Mouse (Mus musculus) Patski (cell line): ENCODE data around the gene Hibch. TPM values are rescaled to one million over a fixed set of nuclear protein-coding genes. Genes with fewer than 3 reads are reported as not detected.
A peak's percentile ranks its signal among the peaks of the same experiment; 100 is the strongest.
"Not testable (repeated sequence)": the region's sequence is repeated elsewhere in the genome, so short reads cannot be mapped to it uniquely, and the experiment has no call there.

Experiments used
- ATAC-seq: fragments of 100-300 bp; one replicate; pipeline ENCODE4 v1.8.0; 2021
- CTCF ChIA-PET: fragments of 350-600 bp; sonication (Branson Sonifier 250); formaldehyde crosslinking; loops from one replicate; lab custom pipeline; 2022; ENCODE audit warnings: inconsistent platforms; lab: Charles Lee
- POLR2A ChIA-PET: fragments of 350-600 bp; sonication (Branson Sonifier 250); formaldehyde crosslinking; loops from one replicate; lab custom pipeline; 2022; ENCODE audit warnings: antibody characterized with exemption, inconsistent platforms; lab: Charles Lee
- DNase-seq: peaks from one replicate; pipeline ENCODE4 v3.0.0-alpha.2; 2011; ENCODE audit warnings: low read depth, low spot score
- H3K27me3 ChIP-seq: fragments of 371-371 bp; one replicate; pipeline ENCODE4 v1.5.1; 2021
- CTCF ChIP-seq: fragments of 100-300 bp; IDR thresholded peaks from one replicate; pipeline ENCODE4 v1.5.1; 2021
- in situ Hi-C: fragments of 300-500 bp; cut with MboI; formaldehyde crosslinking; loops from 3 replicates; pipeline ENCODE4 v1.11.1; 2018; ENCODE audit warnings: low pct_unique_long_range_greater_than_20kb, mixed read lengths
- polyA plus RNA-seq: library from polyadenylated mRNA; unstranded; gene quantifications from one replicate; pipeline ENCODE4 v1.2.3, GENCODE M21; 2021

Hibch gene
- polyA plus RNA-seq, 1 experiment from 2014 or later, result 40.1 TPM

- ATAC-seq (no peak), DNase-seq (no peak)
- TF ChIP-seq CTCF, result no peak
- POLR2A ChIA-PET, result no interaction called here
- H3K27me3 ChIP-seq, result no peaks in the 10 kb centered on the region
- in situ Hi-C loops, result no loop called here
- CTCF ChIA-PET, result interaction anchor here (0.7 to 3.2 kb wide), 3 partner anchors 10 to 360 kb away, joined by 3 to 20 read pairs (median 3); no protein-coding TSS in a partner anchor
Measured at GRCm38 (mm10) chr1:52816232-52816891, 28.4 kb upstream of the Hibch start.

- no peak for DNase-seq
- TF ChIP-seq CTCF, result peak; percentile 79
- in situ Hi-C loops, result no loop called here
- ChIA-PET POLR2A (no interaction called here), CTCF (interaction anchor here (0.7 kb wide), 1 partner anchor 11 kb away, joined by 3 read pairs; no protein-coding TSS in a partner anchor)
- H3K27me3 ChIP-seq, result no peaks in the 10 kb centered on the region
- ATAC-seq, result peak; percentile 97
Measured at GRCm38 (mm10) chr1:52816910-52817812, 27.6 kb upstream of the Hibch start, which contains the start of gene Inpp1. Gene Inpp1 (minus strand): TSS chr1:52817688.

GRCm38 (mm10) chr1:52817813-52818147 lies 26.9 kb upstream of the Hibch start:
- in situ Hi-C loops, result no loop called here
- DNase-seq (no peak), ATAC-seq (no peak)
- ChIA-PET CTCF (interaction anchor here (0.7 kb wide), 1 partner anchor 14 kb away, joined by 3 read pairs; no protein-coding TSS in a partner anchor), POLR2A (no interaction called here)
- H3K27me3 ChIP-seq, result no peaks in the 10 kb centered on the region
- no peak for TF ChIP-seq CTCF

- H3K27me3 ChIP-seq, result no peaks in the 10 kb centered on the region
- ATAC-seq (no peak), DNase-seq (no peak)
- CTCF ChIA-PET, result no interaction called here
- no peak for TF ChIP-seq CTCF
- in situ Hi-C loops, result no loop called here
- POLR2A ChIA-PET, result no interaction called here
Measured at GRCm38 (mm10) chr1:52839099-52839498, 5.6 kb upstream of the Hibch start.

GRCm38 (mm10) chr1:52844354-52844753 lies 375 bp upstream of the Hibch start:
- in situ Hi-C loops, result no loop called here
- ATAC-seq (no peak), DNase-seq (no peak)
- POLR2A ChIA-PET, result no interaction called here
- no peak for TF ChIP-seq CTCF
- CTCF ChIA-PET, result interaction anchor here (1.0 kb wide), 1 partner anchor 9 kb away, joined by 3 read pairs; no protein-coding TSS in a partner anchor
- H3K27me3 ChIP-seq, result no peaks in the 10 kb centered on the region

GRCm38 (mm10) chr1:52846556-52846955 lies 1.8 kb downstream of the Hibch start:
- no peak for TF ChIP-seq CTCF
- no peak for ATAC-seq
- DNase-seq, result no peak
- POLR2A ChIA-PET, result no interaction called here
- H3K27me3 ChIP-seq, result no peaks in the 10 kb centered on the region
- CTCF ChIA-PET, result no interaction called here
- in situ Hi-C loops, result loop anchor here (5.0 kb wide), 1 partner anchor 199 kb away; no protein-coding TSS in a partner anchor

- no peak for DNase-seq
- ChIA-PET POLR2A (no interaction called here), CTCF (interaction anchor here (1.1 kb wide), 1 partner anchor 17 kb away, joined by 3 read pairs; no protein-coding TSS in a partner anchor)
- ATAC-seq, result no peak
- in situ Hi-C loops, result loop anchor here (5.0 kb wide), 1 partner anchor 202 kb away; no protein-coding TSS in a partner anchor
- TF ChIP-seq CTCF, result no peak
- H3K27me3 ChIP-seq, result no peaks in the 10 kb centered on the region
Measured at GRCm38 (mm10) chr1:52849422-52849821, 4.7 kb downstream of the Hibch start.

- POLR2A ChIA-PET, result interaction anchor here (0.6 kb wide), 1 partner anchor 60 kb away, joined by 5 read pairs; no protein-coding TSS in a partner anchor
- ATAC-seq (peak; percentile 76), DNase-seq (peak; percentile 9)
- TF ChIP-seq CTCF, result peak; percentile 57
- in situ Hi-C loops, H3K27me3 ChIP-seq: not testable (repeated sequence)
- CTCF ChIA-PET, result interaction anchor here (0.8 to 1.5 kb wide), 7 partner anchors 10 to 707 kb away, joined by 3 to 6 read pairs (median 3); partner anchors contain the start of gene Hibch
Measured at GRCm38 (mm10) chr1:52854029-52854428, 9.3 kb downstream of the Hibch start.

GRCm38 (mm10) chr1:52855904-52856601 lies 11.3 kb downstream of the Hibch start:
- no peak for TF ChIP-seq CTCF
- DNase-seq, result no peak
- CTCF ChIA-PET, result no interaction called here
- in situ Hi-C loops, result no loop called here
- H3K27me3 ChIP-seq, result no peaks in the 10 kb centered on the region
- POLR2A ChIA-PET, result interaction anchor here (0.6 kb wide), 1 partner anchor 9 kb away, joined by 3 read pairs; no protein-coding TSS in a partner anchor
- no peak for ATAC-seq

GRCm38 (mm10) chr1:52864220-52864619 lies 19.5 kb downstream of the Hibch start:
- DNase-seq (no peak), ATAC-seq (no peak)
- CTCF ChIA-PET, result no interaction called here
- no peak for TF ChIP-seq CTCF
- in situ Hi-C loops, result no loop called here
- POLR2A ChIA-PET, result no interaction called here
- H3K27me3 ChIP-seq, result no peaks in the 10 kb centered on the region
